Mouse (Mus musculus): ENCODE measurements around the gene 3110001I22Rik. TPM values are rescaled to one million over a fixed set of nuclear protein-coding genes. Genes with fewer than 3 reads are reported as not detected.

Gene 3110001I22Rik
- total and polyA plus RNA-seq, 3 experiments, result 0.94 to 13.2 (median 11.1) TPM

DNA sequence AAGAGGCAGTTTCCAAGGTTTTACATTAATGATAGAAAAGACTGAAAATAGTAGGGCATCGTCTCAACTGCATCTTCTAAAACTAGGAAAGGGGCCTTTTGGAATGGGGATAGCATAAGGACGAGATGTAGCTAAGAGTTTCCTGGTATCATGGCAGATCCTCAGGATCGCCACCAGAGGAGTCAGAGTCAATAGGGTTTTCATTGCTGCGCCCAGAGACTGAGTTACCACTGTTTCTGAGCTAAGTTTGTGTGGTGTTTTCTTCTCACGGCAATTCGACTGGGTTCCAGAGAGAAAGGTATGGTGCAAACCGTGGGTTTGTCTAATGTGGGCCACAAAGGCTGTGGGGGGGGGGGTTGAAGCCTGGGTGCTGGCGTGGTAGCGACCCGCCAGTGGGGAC, 32.9 kb downstream of the 3110001I22Rik start:
- Histone ChIP-seq H3K4me1 (ENCODE audit: insufficient read depth, low read depth, low read length) (no peaks in the 10 kb centered on the region), H3K9me3 (replicated peaks) (no peaks in the 10 kb centered on the region), H3K27me3 (ENCODE audit: insufficient read depth, low read length) (no peaks in the 10 kb centered on the region), H3K4me3 (ENCODE audit: low read depth, low read length) (no peak overlapping the region), H3K36me3 (replicated peaks) (peaks cover 58% of the 10 kb centered on the region)
- no peak for DNase-seq (ENCODE audit: low spot score)
- no peak for ATAC-seq (ENCODE audit: extremely low read depth, insufficient number of reproducible peaks, low FRiP score, poor library complexity, severe bottlenecking)
- no peak for TF ChIP-seq CTCF (IDR thresholded peaks at IDR 0.05; ENCODE audit: low read depth, low read length)
- TF ChIP-seq TAL1 (conservative IDR thresholded peaks at IDR 0.05; ENCODE audit: low read depth, low read length), result no peak
- no peak for TF ChIP-seq GATA2 (IDR thresholded peaks at IDR 0.05; ENCODE audit: borderline replicate concordance, low read depth, low read length)
- TF ChIP-seq POLR2AphosphoS5 (IDR thresholded peaks at IDR 0.05; ENCODE audit: insufficient replicate concordance, low read depth, low read length), result no peak
- TF ChIP-seq GATA1 (IDR thresholded peaks at IDR 0.05; ENCODE audit: borderline replicate concordance, low read length), result no peak

DNA sequence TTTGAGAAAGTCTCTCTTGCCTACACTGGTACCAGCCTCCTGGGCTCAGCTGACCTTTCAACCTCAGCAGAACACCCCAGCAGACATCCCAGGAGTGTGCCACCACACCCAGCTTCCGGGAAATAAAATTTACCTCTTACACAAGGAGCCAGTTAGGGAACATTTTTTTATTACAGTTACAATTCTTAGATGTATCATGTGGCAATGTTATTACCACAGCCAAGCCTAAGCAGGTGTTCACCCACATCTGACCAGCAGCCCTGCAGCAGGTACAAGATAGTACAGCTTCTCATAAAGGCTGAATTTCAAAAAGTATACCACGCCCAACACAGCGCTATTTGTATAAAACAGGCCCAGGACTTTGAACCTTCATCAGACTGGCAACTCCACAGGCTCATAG, 43.2 kb downstream of the 3110001I22Rik start:
- H3K36me3 ChIP-seq (replicated peaks), result no peaks in the 10 kb centered on the region
- no peak for DNase-seq (ENCODE audit: low spot score)
- TF ChIP-seq POLR2AphosphoS5 (IDR thresholded peaks at IDR 0.05; ENCODE audit: insufficient replicate concordance, low read depth, low read length), result no peak
- TF ChIP-seq GATA1 (IDR thresholded peaks at IDR 0.05; ENCODE audit: borderline replicate concordance, low read length), result no peak
- TF ChIP-seq GATA2 (IDR thresholded peaks at IDR 0.05; ENCODE audit: borderline replicate concordance, low read depth, low read length), result no peak
- no peak for TF ChIP-seq TAL1 (conservative IDR thresholded peaks at IDR 0.05; ENCODE audit: low read depth, low read length)
- no peak for TF ChIP-seq CTCF (IDR thresholded peaks at IDR 0.05; ENCODE audit: low read depth, low read length)
- H3K27me3 ChIP-seq (ENCODE audit: insufficient read depth, low read length), result peaks cover 2% of the 10 kb centered on the region; the same call in 1 of the 2 replicates
- H3K4me3 ChIP-seq (ENCODE audit: low read depth, low read length), result no peak overlapping the region
- no peaks in the 10 kb centered on the region for H3K9me3 ChIP-seq (replicated peaks)
- ATAC-seq (ENCODE audit: extremely low read depth, insufficient number of reproducible peaks, low FRiP score, poor library complexity, severe bottlenecking), result no peak
- H3K4me1 ChIP-seq (ENCODE audit: insufficient read depth, low read depth, low read length), result peaks cover 2% of the 10 kb centered on the region; the same call in 1 of the 2 replicates

DNA sequence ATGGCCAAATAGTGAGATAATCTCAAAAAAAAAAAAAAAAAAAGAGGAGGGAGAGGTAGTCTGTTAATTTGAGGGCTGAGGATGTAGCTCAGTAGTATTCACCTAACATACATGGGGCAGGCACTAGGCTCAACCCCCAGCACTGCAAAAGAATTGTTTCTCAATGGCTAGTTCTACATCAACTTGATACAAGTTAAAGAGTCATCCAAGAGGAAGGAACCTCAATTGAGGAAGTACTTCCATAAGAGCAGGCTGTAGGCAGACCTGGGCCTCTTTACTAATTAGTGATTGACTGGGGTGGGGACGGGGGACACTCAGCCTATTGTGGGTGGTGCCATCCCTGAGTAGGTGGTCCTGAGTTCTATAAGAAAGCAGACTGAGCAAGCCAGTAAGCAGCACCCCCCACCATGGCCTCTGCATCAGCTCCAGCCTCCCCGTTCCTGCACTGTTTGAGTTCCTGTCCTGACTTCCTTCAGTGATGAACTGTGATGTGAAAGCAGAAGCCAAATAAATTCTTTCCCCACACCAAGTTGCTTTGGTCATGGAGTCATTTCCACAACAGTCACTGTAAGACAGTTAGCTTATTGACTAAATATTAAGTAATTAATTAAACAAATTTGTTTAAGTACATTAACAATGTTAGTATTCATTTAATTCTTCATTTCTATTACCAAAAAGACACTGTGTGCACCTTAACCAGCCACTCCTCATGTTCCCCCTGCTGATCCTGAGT, 45.3 kb downstream of the 3110001I22Rik start:
- H3K9me3 ChIP-seq (replicated peaks), result no peaks in the 10 kb centered on the region
- H3K27me3 ChIP-seq (ENCODE audit: insufficient read depth, low read length), result peaks cover 2% of the 10 kb centered on the region; the same call in 1 of the 2 replicates
- DNase-seq (ENCODE audit: low spot score), result no peak
- H3K4me3 ChIP-seq (ENCODE audit: low read depth, low read length), result no peak overlapping the region
- H3K4me1 ChIP-seq (ENCODE audit: insufficient read depth, low read depth, low read length), result peaks cover 2% of the 10 kb centered on the region; the same call in 1 of the 2 replicates
- no peaks in the 10 kb centered on the region for H3K36me3 ChIP-seq (replicated peaks)
- ATAC-seq (ENCODE audit: extremely low read depth, insufficient number of reproducible peaks, low FRiP score, poor library complexity, severe bottlenecking), result no peak
- TF ChIP-seq GATA2 (IDR thresholded peaks at IDR 0.05; ENCODE audit: borderline replicate concordance, low read depth, low read length) (no peak), CTCF (IDR thresholded peaks at IDR 0.05; ENCODE audit: low read depth, low read length) (no peak), GATA1 (IDR thresholded peaks at IDR 0.05; ENCODE audit: borderline replicate concordance, low read length) (no peak)

- Histone ChIP-seq H3K36me3 (replicated peaks) (no peaks in the 10 kb centered on the region), H3K4me1 (ENCODE audit: insufficient read depth, low read depth, low read length) (no peaks in the 10 kb centered on the region), H3K4me3 (ENCODE audit: low read depth, low read length) (no peak overlapping the region), H3K9me3 (replicated peaks) (no peaks in the 10 kb centered on the region), H3K27me3 (ENCODE audit: insufficient read depth, low read length) (peaks cover 14% of the 10 kb centered on the region)
- ATAC-seq (ENCODE audit: extremely low read depth, insufficient number of reproducible peaks, low FRiP score, poor library complexity, severe bottlenecking) (no peak), DNase-seq (ENCODE audit: low spot score) (no peak)
- TF ChIP-seq GATA1 (IDR thresholded peaks at IDR 0.05; ENCODE audit: borderline replicate concordance, low read length), result no peak
- TF ChIP-seq CTCF (IDR thresholded peaks at IDR 0.05; ENCODE audit: low read depth, low read length), result no peak
- TF ChIP-seq POLR2AphosphoS5 (IDR thresholded peaks at IDR 0.05; ENCODE audit: insufficient replicate concordance, low read depth, low read length), result no peak
- TF ChIP-seq TAL1 (conservative IDR thresholded peaks at IDR 0.05; ENCODE audit: low read depth, low read length), result no peak
- no peak for TF ChIP-seq GATA2 (IDR thresholded peaks at IDR 0.05; ENCODE audit: borderline replicate concordance, low read depth, low read length)
Measured at GRCm38 (mm10) chr16:13722937-13723336, 51.2 kb downstream of the 3110001I22Rik start.

DNA sequence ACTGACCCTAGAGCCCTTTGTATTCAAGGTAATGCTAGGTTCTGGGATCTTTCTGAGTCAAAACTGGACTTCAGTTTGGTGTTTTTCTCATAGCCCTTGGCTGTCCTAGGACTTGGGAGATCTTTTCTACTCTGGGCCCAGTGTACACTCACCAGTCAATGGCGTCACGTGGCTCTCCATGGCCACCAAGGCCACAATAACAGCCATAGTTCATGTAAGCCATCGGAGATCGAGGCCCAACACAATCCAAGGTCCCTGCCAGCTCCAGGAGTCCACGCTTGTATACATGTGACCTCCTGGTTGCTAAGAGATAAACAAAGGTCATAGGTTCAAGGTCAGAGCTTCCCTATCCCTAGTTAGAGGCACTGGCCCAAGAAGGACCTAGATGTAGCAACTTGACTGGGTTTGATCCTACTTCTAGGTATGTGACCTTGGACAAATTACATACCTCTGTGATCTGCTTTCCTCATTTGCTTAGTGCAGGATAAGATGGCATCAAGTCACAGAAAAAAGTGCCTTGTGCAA, 56.1 kb downstream of the 3110001I22Rik start:
- TF ChIP-seq POLR2AphosphoS5 (IDR thresholded peaks at IDR 0.05; ENCODE audit: insufficient replicate concordance, low read depth, low read length) (no peak), GATA1 (IDR thresholded peaks at IDR 0.05; ENCODE audit: borderline replicate concordance, low read length) (no peak), GATA2 (IDR thresholded peaks at IDR 0.05; ENCODE audit: borderline replicate concordance, low read depth, low read length) (no peak), TAL1 (conservative IDR thresholded peaks at IDR 0.05; ENCODE audit: low read depth, low read length) (no peak), CTCF (IDR thresholded peaks at IDR 0.05; ENCODE audit: low read depth, low read length) (no peak)
- Histone ChIP-seq H3K27me3 (ENCODE audit: insufficient read depth, low read length) (peaks cover 32% of the 10 kb centered on the region), H3K4me1 (ENCODE audit: insufficient read depth, low read depth, low read length) (peaks cover 8% of the 10 kb centered on the region), H3K9me3 (replicated peaks) (no peaks in the 10 kb centered on the region), H3K4me3 (ENCODE audit: low read depth, low read length) (no peak overlapping the region), H3K36me3 (replicated peaks) (no peaks in the 10 kb centered on the region)
- DNase-seq (ENCODE audit: low spot score) (no peak), ATAC-seq (ENCODE audit: extremely low read depth, insufficient number of reproducible peaks, low FRiP score, poor library complexity, severe bottlenecking) (no peak)

Other genes with a start within 250 kb of the 3110001I22Rik start
- 40.1 and 54.1 TPM in 2 replicates for gene Parn, start 3.8 kb upstream of the 3110001I22Rik start, total RNA-seq (2014; fragmentation: Nextera tagmentation)
- gene Parn, start 3.8 kb upstream of the 3110001I22Rik start, total RNA-seq (2017), result 53.7 and 54.7 TPM in 2 replicates
- gene Parn, start 3.8 kb upstream of the 3110001I22Rik start, polyA plus RNA-seq (2012), result 93.8 and 105 TPM in 2 replicates
- gene Bfar, start 71 bp upstream of the 3110001I22Rik start, total RNA-seq (2014; fragmentation: Nextera tagmentation), result 25.7 and 32.5 TPM in 2 replicates
- gene Bfar, start 71 bp upstream of the 3110001I22Rik start, total RNA-seq (2017), result 34.6 and 35.4 TPM in 2 replicates
- 1.5 and 3.5 TPM in 2 replicates for gene Bfar, start 71 bp upstream of the 3110001I22Rik start, polyA plus RNA-seq (2012)
- not detected in 2 replicates for gene Pla2g10, start 59.1 kb downstream of the 3110001I22Rik start, total RNA-seq (2014; fragmentation: Nextera tagmentation)
- not detected in 2 replicates for gene Pla2g10, start 59.1 kb downstream of the 3110001I22Rik start, total RNA-seq (2017)
- not detected in 2 replicates for gene Pla2g10, start 59.1 kb downstream of the 3110001I22Rik start, polyA plus RNA-seq (2012)
- gene Rrn3, start 108.8 kb downstream of the 3110001I22Rik start, total RNA-seq (2014; fragmentation: Nextera tagmentation), result 67.6 and 67.8 TPM in 2 replicates
- 65.8 and 72.3 TPM in 2 replicates for gene Rrn3, start 108.8 kb downstream of the 3110001I22Rik start, total RNA-seq (2017)
- 18.3 and 21.2 TPM in 2 replicates for gene Rrn3, start 108.8 kb downstream of the 3110001I22Rik start, polyA plus RNA-seq (2012)
- 39.7 and 54.2 TPM in 2 replicates for gene Ntan1, start 146.9 kb downstream of the 3110001I22Rik start, total RNA-seq (2014; fragmentation: Nextera tagmentation)
- 36.5 and 42.0 TPM in 2 replicates for gene Ntan1, start 146.9 kb downstream of the 3110001I22Rik start, total RNA-seq (2017)
- 9.0 and 9.2 TPM in 2 replicates for gene Ntan1, start 146.9 kb downstream of the 3110001I22Rik start, polyA plus RNA-seq (2012)
- 74.9 and 94.5 TPM in 2 replicates for gene Pdxdc1, start 231.2 kb downstream of the 3110001I22Rik start, total RNA-seq (2014; fragmentation: Nextera tagmentation)
- 68.8 and 72.1 TPM in 2 replicates for gene Pdxdc1, start 231.2 kb downstream of the 3110001I22Rik start, total RNA-seq (2017)
- gene Pdxdc1, start 231.2 kb downstream of the 3110001I22Rik start, polyA plus RNA-seq (2012), result 27.1 and 35.5 TPM in 2 replicates
- gene Mpv17l, start 231.2 kb downstream of the 3110001I22Rik start, total RNA-seq (2014; fragmentation: Nextera tagmentation), result 1.9 and 2.6 TPM in 2 replicates
- 0.98 and 1.2 TPM in 2 replicates for gene Mpv17l, start 231.2 kb downstream of the 3110001I22Rik start, total RNA-seq (2017)
- gene Mpv17l, start 231.2 kb downstream of the 3110001I22Rik start, polyA plus RNA-seq (2012), result 0.04 and 0.05 TPM in 2 replicates